Mouse (Mus musculus) retina, postnatal 1 day (tissue): Measurements from ENCODE around the gene Rpl10a.
"Not testable (repeated sequence)": the region's sequence is repeated elsewhere in the genome, so short reads cannot be mapped to it uniquely, and the experiment has no call there.

Source experiments
- DNase-seq: peaks from one replicate; pipeline ENCODE4 v3.0.0-alpha.2; 2012

The Rpl10a gene

GRCm38 (mm10) chr17:28310831-28311230, 17.4 kb upstream of the Rpl10a start:
- DNase-seq = peak; percentile 18

DNA sequence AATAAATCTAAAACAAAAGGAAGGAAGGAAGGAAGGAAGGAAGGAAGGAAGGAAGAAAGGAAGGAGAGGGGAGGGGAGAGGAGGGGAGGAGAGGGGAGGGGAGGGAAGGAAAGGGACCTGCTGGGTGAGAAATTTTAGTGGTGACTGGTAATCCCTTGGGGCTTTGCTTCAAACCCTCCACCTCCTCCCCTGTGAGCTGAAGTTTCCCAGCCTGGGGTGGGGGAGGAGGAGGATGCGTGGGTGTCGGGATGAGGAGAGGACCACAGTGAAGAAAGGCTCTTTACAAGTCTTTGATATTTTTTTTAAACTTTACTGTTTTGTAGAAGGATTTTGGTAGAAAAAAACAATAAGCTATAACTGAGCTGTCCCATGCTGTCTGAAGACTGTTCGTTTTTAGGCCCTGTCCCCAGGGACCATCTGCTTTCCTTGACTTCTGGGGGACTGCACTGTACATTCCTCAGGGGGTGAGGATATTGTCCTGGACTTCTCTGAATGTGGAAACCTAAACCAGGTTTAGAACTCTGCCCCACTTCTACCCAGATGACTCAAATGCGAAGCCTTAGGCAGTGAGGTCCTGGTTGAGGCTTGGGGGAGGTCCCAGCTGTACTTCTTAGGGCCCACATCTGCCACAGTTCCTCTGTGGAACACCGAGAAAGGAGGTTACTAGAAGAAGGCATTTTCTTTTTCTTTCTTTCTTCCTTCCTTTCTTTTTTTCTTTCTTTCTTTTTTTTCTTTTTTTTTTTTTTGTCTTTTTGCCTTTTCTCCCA, 16.7 kb upstream of the Rpl10a start:
- no peak for DNase-seq

DNA sequence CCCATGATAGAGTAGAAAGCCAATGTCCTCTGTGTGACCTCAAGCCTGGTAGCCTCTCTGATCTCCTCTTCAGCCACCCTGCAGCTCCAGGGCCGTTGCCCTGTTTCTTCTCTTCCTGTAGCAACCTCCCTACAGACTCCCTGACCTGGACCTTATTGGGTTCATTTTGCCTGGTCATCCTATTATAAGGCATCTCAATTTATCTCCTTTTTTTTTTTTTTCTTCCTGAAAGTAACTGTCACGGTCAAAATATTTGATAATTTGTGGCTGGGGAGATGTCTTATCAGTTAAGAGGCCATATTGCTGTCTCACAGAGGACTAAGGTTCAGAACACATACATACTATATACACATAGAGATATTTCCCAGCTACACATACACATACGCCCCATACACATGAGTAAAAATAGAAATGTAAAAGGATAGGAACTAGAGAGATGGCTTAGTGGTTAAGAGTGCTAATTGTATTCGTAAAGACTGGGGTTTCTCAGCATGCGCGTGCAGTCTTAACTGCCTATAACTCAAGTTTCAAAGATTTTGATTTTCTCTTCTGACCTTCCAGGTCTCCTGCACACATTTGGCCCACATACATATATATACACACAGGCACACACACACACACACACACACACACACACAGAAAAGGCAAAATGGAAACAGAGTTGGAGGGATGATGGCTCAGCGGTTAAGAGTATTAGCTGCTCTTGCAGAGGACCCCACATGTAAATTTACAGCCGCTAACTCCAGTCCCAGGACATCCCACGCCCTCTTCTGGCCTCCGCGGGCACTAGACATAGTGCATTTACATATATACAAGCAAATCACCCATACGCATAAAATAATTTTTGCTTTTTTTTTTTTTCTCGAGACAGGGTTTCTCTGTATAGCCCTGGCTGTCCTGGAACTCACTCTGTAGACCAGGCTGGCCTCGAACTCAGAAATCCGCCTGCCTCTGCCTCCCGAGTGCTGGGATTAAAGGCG, 15.7 kb upstream of the Rpl10a start:
- peak; percentile 55 for DNase-seq

- DNase-seq = peak; percentile 100
Observed at GRCm38 (mm10) chr17:28313212-28313879, 14.9 kb upstream of the Rpl10a start, which contains the start of gene Fance. Gene Fance (plus strand): TSS chr17:28313519.

DNA sequence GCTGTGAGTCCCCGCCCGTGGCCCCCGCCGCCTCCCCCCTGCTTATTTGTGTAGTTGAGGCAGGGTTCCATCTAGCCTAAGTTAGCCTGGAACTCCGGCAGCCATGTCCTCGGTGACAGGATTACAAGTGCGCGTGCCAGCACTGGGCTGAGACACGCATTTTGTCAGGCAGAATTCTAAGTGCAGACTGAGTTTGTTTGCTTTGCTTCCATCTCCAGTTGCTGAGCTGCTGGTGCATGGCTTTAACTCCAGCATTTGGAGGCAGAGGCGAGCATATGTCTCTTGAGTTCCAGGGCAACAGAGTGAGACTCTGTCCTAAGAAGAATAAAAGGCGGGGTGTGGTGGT, 14.4 kb upstream of the Rpl10a start:
- DNase-seq = no peak

DNA sequence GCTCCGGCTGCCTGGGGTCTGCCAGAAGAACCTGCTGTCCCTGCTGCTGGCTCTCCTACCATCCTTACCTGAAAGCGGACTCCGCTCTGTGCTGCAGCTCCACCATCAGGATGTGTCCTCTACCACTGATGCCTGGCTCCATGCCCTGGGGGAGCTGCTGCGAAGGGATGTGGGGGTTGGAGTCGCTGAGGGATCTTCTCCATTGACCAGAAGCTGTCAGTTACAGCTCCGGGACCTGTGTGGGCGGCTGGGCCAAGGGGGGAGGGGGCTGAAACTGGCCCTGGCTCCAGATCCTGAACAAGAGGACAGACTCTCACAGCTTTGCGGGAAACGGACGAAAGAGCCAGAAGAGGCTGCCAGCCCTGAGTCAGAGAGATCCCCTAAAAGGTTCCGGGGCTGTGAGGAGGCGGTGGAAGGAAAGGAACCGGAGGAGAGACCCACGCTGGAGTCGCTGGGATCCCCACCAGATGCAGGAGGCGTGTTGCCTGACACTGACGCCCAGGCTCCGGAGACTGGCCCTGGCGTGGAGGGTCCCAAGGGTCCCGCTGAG, 12.6 kb upstream of the Rpl10a start:
- peak; percentile 32 for DNase-seq

DNA sequence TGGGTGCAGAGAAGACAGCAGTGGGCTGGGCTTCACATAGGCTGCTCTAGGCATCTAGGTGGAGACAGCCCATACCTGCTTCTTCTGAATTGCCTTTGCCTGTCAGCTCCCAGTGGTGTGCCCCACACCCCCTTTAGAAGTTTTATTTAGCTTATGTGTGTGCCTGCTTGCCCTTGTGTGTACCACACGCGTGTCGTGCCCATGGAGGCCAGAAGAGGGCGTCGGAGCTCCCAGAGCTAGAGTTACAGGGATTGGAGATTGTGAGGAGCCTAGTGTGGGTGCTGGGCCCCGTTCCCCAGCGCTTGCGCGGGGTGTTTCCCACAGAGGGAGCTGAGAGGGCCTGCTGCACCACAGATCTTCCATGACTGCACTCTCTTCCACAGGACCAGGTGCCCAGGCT, 11.8 kb upstream of the Rpl10a start:
- no peak for DNase-seq

DNA sequence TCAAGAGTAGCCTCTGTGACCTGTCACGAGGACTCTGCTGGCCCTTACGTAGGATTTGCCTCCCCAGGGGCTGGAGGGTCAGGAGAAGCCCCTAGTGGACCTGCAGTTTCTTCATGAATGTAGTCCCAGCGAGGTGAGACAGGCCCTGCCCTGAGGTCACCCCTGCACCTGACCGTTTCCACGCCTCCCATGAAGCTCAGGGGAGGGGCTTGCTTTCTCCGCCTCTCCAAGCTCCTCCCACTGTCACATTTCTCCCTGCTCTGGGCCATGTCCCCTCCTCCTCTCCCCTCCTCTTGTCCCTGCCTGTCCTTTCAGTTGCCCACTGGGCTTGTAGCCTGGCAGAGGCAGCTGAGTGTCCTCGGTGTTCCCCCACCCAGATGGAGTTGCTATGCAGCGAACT, 11.2 kb upstream of the Rpl10a start:
- DNase-seq = peak; percentile 14

DNA sequence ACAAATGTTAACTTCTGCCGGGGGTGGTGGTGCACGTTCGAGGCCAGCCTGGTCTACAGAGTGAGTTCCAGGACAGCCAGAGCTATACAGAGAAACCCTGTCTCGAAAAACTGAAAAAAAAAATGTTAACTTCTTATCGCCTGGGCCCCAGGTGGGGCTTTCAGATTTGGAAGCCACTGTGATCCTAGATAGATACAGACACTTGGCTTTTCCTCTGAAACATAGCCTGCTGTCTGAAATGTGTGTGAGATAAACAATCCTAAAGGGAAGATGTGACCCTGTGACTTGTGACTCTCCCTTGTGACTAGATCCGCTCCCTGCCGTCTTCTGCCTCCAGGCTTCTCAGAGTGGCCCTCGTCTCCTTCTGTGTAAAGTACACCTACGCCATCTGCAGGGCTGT, 10.5 kb upstream of the Rpl10a start:
- no peak for DNase-seq

DNA sequence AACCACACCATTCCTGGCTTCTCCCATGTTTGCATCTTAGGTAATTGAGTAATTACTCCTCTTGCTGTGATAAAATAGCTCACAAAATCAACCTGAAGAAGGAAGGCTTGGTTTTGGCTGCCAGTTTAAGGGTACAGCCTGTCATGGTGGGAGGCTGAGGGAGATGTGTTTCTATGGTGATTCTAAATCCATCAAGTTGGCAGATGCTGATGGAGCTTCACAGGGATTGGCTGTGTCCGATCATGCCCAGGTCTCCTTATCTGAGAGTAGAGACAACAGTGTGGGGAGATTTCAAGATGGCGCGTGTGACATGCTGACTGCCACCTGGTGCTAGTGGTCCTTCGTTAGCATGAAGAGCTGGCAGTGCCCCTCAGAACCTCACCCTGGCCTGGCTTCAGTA, 6.6 kb upstream of the Rpl10a start:
- no peak for DNase-seq

GRCm38 (mm10) chr17:28323786-28324185, 4.5 kb upstream of the Rpl10a start:
- no peak for DNase-seq

DNA sequence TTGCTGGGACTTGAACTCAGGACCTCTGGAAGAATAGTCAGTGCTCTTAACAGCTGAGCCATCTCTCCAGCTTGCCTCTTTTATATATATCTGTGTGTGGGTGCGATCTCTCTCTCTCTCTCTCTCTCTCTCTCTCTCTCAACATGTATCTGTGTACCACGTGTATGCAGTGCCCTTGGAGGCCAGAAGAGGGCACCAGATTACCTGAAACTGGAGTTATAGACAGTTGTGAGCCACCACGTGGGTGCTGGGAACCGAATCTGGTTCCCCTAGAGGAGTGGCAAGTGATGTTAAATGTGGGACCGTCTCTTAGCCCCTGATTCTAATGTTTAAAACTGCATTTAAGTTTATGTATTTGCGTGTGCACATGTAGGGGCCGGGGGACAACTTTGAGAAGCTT, 3.9 kb upstream of the Rpl10a start:
- DNase-seq = not testable (repeated sequence)

- no peak for DNase-seq
Observed at GRCm38 (mm10) chr17:28325751-28326150, 2.5 kb upstream of the Rpl10a start.

DNA sequence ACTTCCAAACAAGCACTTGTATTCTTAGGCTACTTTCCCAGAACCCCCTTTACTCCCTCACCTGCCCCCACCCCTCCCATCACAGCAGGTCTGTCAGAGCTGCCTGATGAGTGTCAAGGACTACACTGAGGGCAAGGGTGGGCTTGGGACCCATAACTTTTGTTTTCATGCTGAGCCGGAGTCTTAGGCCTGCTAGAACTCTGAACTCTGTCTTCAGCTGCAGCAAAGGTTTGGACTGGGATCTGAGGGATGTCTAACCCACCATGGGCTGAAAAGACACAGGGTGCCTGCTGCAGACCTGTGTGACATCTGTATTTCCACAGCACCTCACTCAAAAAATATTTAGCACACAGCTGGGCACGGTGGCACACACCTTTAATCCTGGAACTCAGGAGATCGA, 1.3 kb upstream of the Rpl10a start:
- DNase-seq = no peak

DNA sequence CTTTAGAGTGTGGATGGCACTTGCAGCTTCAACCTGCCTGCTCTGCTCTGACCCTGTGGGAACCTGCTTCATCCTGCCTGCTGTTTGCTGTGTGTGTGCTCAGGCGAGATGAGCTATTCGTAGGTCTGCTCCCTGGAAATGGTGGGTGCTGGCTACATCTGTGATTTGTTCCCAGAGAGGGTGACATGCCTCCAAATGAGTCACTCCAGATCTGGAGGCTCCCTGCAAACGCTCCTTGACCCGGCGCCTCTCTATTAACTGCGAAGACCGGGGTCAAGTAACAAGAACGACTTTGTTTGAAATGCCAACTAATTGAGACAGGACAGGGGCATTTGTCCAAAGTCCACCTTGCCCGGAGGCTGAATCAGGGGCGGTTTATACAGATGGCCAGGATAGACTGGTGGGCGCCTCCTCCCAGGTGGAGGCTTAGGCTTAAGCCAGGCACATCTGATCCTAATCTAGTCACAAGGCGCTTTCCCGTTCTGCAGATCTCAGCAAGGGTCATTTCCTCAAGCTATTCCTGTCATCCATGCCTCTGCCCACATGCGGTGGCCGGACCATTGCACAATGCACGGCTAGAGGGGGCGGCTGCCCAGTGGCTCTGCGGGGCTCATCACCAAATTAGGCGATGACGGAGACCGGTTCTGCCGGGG, 472 bp upstream of the Rpl10a start:
- no peak for DNase-seq

- no peak for DNase-seq
Observed at GRCm38 (mm10) chr17:28328946-28329345, 675 bp downstream of the Rpl10a start.

- DNase-seq = no peak
Observed at GRCm38 (mm10) chr17:28329503-28330231, 1.4 kb downstream of the Rpl10a start.

DNA sequence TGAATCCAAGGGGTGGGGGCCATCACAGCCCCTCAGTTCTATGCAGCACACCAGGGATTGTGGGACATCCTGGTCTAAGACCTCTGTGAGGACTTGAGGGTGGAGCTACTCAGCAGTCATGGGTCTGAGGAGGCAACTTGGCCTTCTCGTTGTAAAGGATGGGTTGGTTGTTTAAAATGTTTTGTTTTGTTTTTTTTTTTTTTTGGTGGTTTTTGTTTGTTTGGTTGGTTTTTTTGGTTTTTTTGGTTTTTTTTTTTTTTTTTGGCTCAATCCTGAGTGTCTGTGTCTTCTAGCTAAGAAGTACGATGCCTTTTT, 1.9 kb downstream of the Rpl10a start:
- no peak for DNase-seq

DNA sequence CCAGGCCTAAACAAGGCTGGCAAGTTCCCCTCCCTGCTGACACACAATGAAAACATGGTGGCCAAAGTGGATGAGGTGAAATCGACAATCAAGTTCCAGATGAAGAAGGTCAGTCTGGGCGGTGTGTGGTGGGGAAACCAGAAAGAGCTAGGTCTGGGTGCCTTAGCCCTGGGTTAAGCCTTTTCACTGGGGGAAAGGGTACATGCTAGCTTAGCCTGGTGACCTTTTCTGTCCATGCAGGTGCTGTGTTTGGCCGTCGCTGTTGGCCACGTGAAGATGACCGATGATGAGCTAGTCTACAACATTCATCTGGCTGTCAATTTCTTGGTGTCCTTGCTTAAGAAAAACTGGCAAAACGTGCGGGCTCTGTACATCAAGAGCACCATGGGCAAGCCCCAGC, 2.3 kb downstream of the Rpl10a start:
- not testable (repeated sequence) for DNase-seq

DNA sequence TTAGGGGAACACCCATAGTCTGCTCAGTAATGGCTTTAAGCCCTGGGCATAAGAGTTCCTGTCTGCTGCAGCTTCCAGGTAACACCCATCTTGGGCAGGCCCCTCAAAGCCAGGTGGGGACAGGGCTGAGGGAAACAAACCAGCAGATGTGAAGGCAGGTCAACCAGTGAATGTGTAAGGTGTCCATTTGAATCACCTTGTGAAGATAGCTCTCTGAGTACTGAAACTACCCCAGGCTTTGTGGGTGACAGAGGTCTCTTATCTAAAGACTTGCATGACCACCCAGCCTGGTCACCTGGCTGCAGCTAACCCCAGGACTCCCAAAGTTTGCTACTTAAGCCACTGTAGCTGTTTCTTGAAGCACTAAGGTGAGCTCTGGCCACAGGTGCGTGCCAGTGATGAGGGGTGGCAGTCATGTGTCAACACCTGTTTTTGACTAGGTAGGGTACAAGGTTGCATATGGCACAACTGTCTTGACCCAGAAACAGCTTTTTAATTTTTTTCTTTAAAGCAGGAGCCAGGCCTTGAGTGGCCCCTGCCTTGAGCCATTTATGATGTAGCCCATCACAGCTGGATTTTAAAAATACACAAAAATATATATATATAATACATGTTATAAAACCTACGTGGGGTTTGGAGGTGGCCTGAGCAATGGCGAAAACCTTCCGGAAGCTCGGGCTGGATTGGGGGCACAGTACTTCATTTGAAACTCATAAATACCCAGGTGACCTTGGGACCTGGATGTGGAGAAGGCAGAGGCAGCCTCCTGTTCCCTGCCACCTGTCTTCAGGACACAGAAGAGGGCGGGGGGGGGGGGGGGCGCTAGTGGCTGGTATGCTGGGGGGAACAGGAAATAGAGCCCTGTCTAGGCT, 3.2 kb downstream of the Rpl10a start:
- no peak for DNase-seq
